14 mouse cellular contexts compared by ENCODE assay signal in the genomic region with DNA sequence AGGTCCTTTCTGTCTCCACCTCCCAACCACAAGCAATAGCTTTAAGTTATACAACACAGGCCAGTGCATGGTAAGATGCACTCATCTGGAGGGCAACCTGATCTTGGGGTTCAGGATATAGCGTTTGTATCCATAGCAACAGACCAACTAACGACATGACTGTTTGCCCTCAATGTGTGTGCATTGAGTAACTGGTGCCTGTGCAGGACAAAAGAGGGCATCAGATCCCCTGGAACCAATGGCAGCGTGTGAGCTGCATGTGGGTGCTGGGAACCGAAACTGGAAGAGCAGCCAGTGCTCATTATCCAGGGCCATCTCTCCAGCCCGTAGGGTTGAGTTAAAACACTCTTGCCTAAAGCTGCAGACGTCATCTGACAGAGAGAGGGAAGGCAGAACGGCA. TPM values are rescaled to one million over a fixed set of nuclear protein-coding genes. Genes with fewer than 3 reads are reported as not detected.
DNase-seq lines count a peak whose midpoint lies in the region; ATAC-seq lines count a peak whose summit lies in the region.
"Had no signal": no experiment of that assay in that cellular context is flagged by ENCODE, and none has a peak within 500 bp of the region (broad histone marks: within the 10 kb centered on the region; RNA-seq: fewer than 3 reads in every experiment).

No protein-coding gene starts in this region.

- no peaks in the 10 kb centered on the region for H3K27me3 ChIP-seq in forebrain, embryonic 12.5 days
- H3K27me3 ChIP-seq in forebrain, embryonic 11.5 days (ENCODE audit: control insufficient read depth, insufficient read depth, low read length) = no peaks in the 10 kb centered on the region
- no peaks in the 10 kb centered on the region for H3K27me3 ChIP-seq in liver, embryonic 15.5 days
- no peaks in the 10 kb centered on the region for H3K27me3 ChIP-seq in liver, embryonic 12.5 days (replicated peaks)
- H3K27me3 ChIP-seq in intestine, embryonic 15.5 days (replicated peaks) = no peaks in the 10 kb centered on the region
- H3K27me3 ChIP-seq: heart, embryonic 15.5 days had no signal

- H3K9ac ChIP-seq in forebrain, embryonic 12.5 days = no peak overlapping the region
- no peak overlapping the region for H3K9ac ChIP-seq in forebrain, embryonic 11.5 days (ENCODE audit: low read length)
- no peak overlapping the region for H3K9ac ChIP-seq in liver, embryonic 15.5 days
- H3K9ac ChIP-seq in liver, embryonic 12.5 days = no peak overlapping the region
- H3K9ac ChIP-seq in intestine, embryonic 15.5 days = no peak overlapping the region
- H3K9ac ChIP-seq: heart, embryonic 15.5 days had no signal

- H3K4me3 ChIP-seq in forebrain, embryonic 12.5 days (replicated peaks) = no peak overlapping the region
- no peak overlapping the region for H3K4me3 ChIP-seq in forebrain, embryonic 11.5 days (ENCODE audit: low read depth, low read length)
- H3K4me3 ChIP-seq in liver, embryonic 15.5 days (replicated peaks) = no peak overlapping the region
- H3K4me3 ChIP-seq in liver, embryonic 12.5 days = no peak overlapping the region
- no peak overlapping the region for H3K4me3 ChIP-seq in intestine, embryonic 15.5 days (replicated peaks)
- H3K4me3 ChIP-seq: heart, embryonic 15.5 days had no signal

- DNase-seq in forebrain, embryonic 11.5 days (ENCODE audit: low spot score) = no peak
- DNase-seq in retina, postnatal 1 day = peak; percentile 64
- no peak for DNase-seq in heart, adult 11 months
- DNase-seq: cerebellum, postnatal 14 days; gastrocnemius, postnatal 10 days; lung, postnatal 14 days; thymus, postnatal 25 days had no signal

- WGBS in forebrain, embryonic 12.5 days = 26% methylated on average over 7 of the region's 7 CpGs
- 43% methylated on average over 7 of the region's 7 CpGs for WGBS in forebrain, embryonic 11.5 days
- 66% methylated on average over 7 of the region's 7 CpGs for WGBS in liver, embryonic 15.5 days (ENCODE audit: insufficient replicate concordance)
- WGBS in liver, embryonic 12.5 days (ENCODE audit: insufficient replicate concordance) = 75% methylated on average over 7 of the region's 7 CpGs
- 51% methylated on average over 7 of the region's 7 CpGs for WGBS in intestine, embryonic 15.5 days

- H3K4me1 ChIP-seq in forebrain, embryonic 12.5 days = peaks cover 14% of the 10 kb centered on the region
- peaks cover 7% of the 10 kb centered on the region; the same call in 1 of the 2 replicates for H3K4me1 ChIP-seq in forebrain, embryonic 11.5 days (replicated peaks; ENCODE audit: control insufficient read depth, insufficient read depth, low read length)
- peaks cover 54% of the 10 kb centered on the region for H3K4me1 ChIP-seq in liver, embryonic 15.5 days (replicated peaks)
- H3K4me1 ChIP-seq in liver, embryonic 12.5 days = peaks cover 49% of the 10 kb centered on the region
- peaks cover 5% of the 10 kb centered on the region; the same call in 1 of the 2 replicates for H3K4me1 ChIP-seq in intestine, embryonic 15.5 days (replicated peaks)

- no peak overlapping the region for H3K27ac ChIP-seq in forebrain, embryonic 12.5 days
- H3K27ac ChIP-seq in forebrain, embryonic 11.5 days (ENCODE audit: low read depth, low read length) = no peak overlapping the region
- H3K27ac ChIP-seq in liver, embryonic 15.5 days (replicated peaks) = 0 out of 2 replicates have a peak overlapping the region, but pooled peaks have one; percentile 22
- no peak overlapping the region for H3K27ac ChIP-seq in liver, embryonic 12.5 days
- no peak overlapping the region for H3K27ac ChIP-seq in intestine, embryonic 15.5 days
- H3K27ac ChIP-seq: heart, embryonic 15.5 days had no signal

- no peaks in the 10 kb centered on the region for H3K36me3 ChIP-seq in forebrain, embryonic 12.5 days (replicated peaks)
- no peaks in the 10 kb centered on the region for H3K36me3 ChIP-seq in forebrain, embryonic 11.5 days (ENCODE audit: control insufficient read depth, insufficient read depth, low read length)
- peaks cover 21% of the 10 kb centered on the region for H3K36me3 ChIP-seq in liver, embryonic 15.5 days (replicated peaks)
- H3K36me3 ChIP-seq in liver, embryonic 12.5 days = peaks cover 14% of the 10 kb centered on the region
- H3K36me3 ChIP-seq in intestine, embryonic 15.5 days = no peaks in the 10 kb centered on the region
- H3K36me3 ChIP-seq: heart, embryonic 15.5 days had no signal

- no peak for ATAC-seq in forebrain, embryonic 12.5 days (ENCODE audit: low FRiP score)
- ATAC-seq in forebrain, embryonic 11.5 days (replicated peaks; ENCODE audit: low FRiP score) = no peak
- no peak for ATAC-seq in liver, embryonic 15.5 days (ENCODE audit: insufficient read depth)
- ATAC-seq in liver, embryonic 12.5 days = no peak
- peak; percentile 39; the same call in 1 of the 2 replicates for ATAC-seq in intestine, embryonic 15.5 days
- no peak for ATAC-seq in CD4-positive, CD25-positive, alpha-beta regulatory T cell, adult 4 months
- ATAC-seq: inflammation-experienced regulatory T-cells, adult 6 months had no signal

- H3K4me2 ChIP-seq in forebrain, embryonic 12.5 days = 0 out of 2 replicates have a peak overlapping the region, but pooled peaks have one; percentile 27
- H3K4me2 ChIP-seq in forebrain, embryonic 11.5 days (ENCODE audit: low read depth, low read length, severe bottlenecking) = no peak overlapping the region
- H3K4me2 ChIP-seq in liver, embryonic 15.5 days = no peak overlapping the region; the same call in 1 of the 2 replicates
- no peak overlapping the region for H3K4me2 ChIP-seq in liver, embryonic 12.5 days
- H3K4me2 ChIP-seq in intestine, embryonic 15.5 days (replicated peaks) = no peak overlapping the region
- H3K4me2 ChIP-seq: heart, embryonic 15.5 days had no signal

- no peaks in the 10 kb centered on the region for H3K9me3 ChIP-seq in forebrain, embryonic 12.5 days
- no peaks in the 10 kb centered on the region for H3K9me3 ChIP-seq in forebrain, embryonic 11.5 days (ENCODE audit: control insufficient read depth, low read length)
- H3K9me3 ChIP-seq in liver, embryonic 15.5 days (replicated peaks) = no peaks in the 10 kb centered on the region
- H3K9me3 ChIP-seq in liver, embryonic 12.5 days (replicated peaks) = no peaks in the 10 kb centered on the region
- H3K9me3 ChIP-seq in intestine, embryonic 15.5 days = no peaks in the 10 kb centered on the region
- H3K9me3 ChIP-seq: heart, embryonic 15.5 days had no signal

RNA-seq across cellular contexts. Expression of gene Fbxo34, which starts 38.5 kb away (rescaled TPM):
- 22.1 and 22.8 TPM in 2 replicates for polyA plus RNA-seq in forebrain, embryonic 12.5 days (2016; fragmentation: Nextera tagmentation; extraction: Ambion mirVana)
- 22.9 and 27.6 TPM in 2 replicates for polyA plus RNA-seq in forebrain, embryonic 11.5 days (2014; fragmentation: Nextera tagmentation; extraction: Ambion mirVana)
- 40.4 and 46.5 TPM in 2 replicates for polyA plus RNA-seq in liver, embryonic 15.5 days (2015; fragmentation: Nextera tagmentation; extraction: Ambion mirVana)
- 36.4 and 38.0 TPM in 2 replicates for polyA plus RNA-seq in liver, embryonic 12.5 days (2016; fragmentation: Nextera tagmentation; extraction: Ambion mirVana)
- 22.1 and 23.6 TPM in 2 replicates for polyA plus RNA-seq in intestine, embryonic 15.5 days (2015; fragmentation: Nextera tagmentation; extraction: Ambion mirVana)
- 10 to 100 TPM in 1 of 2 experiments, 1 to 10 TPM in 1; 9.5 to 16.1 TPM for polyA plus RNA-seq in CD4-positive, CD25-positive, alpha-beta regulatory T cell, adult 4 months (2017; shearing (Covaris generic))
